ENCODE assay signal across 7 mouse cellular contexts in genomic region chr8:105270101-105270915, GRCm38 (mm10). TPM values are rescaled to one million over a fixed set of nuclear protein-coding genes. Genes with fewer than 3 reads are reported as not detected.
A peak's percentile ranks its signal among the peaks of the same experiment; 100 is the strongest.
DNase-seq lines count a peak whose midpoint lies in the region; ATAC-seq and TF ChIP-seq lines count a peak whose summit lies in the region.

No protein-coding gene starts in this region.

- H3K27ac ChIP-seq in lung, embryonic 16.5 days (ENCODE audit: low read length), result no peak overlapping the region
- H3K27ac ChIP-seq in forebrain, embryonic 12.5 days, result no peak overlapping the region
- no peak overlapping the region for H3K27ac ChIP-seq in limb, embryonic 11.5 days (replicated peaks; ENCODE audit: low read depth, low read length)
- H3K27ac ChIP-seq in olfactory bulb, adult 2 months (ENCODE audit: insufficient read depth, low read depth, low read length), result 0 out of 2 replicates have a peak overlapping the region, but pooled peaks have one; percentile 58

- peaks cover 77% of the 10 kb centered on the region for H3K27me3 ChIP-seq in lung, embryonic 16.5 days (ENCODE audit: control insufficient read depth, insufficient read depth, low read depth, low read length)
- peaks cover 99% of the 10 kb centered on the region for H3K27me3 ChIP-seq in forebrain, embryonic 12.5 days
- peaks cover 87% of the 10 kb centered on the region for H3K27me3 ChIP-seq in limb, embryonic 11.5 days (ENCODE audit: control insufficient read depth, insufficient read depth, low read length)

- H3K9me3 ChIP-seq in lung, embryonic 16.5 days (ENCODE audit: control insufficient read depth, low read length), result no peaks in the 10 kb centered on the region
- 0 out of 2 replicates have a peak, but pooled peaks cover 5% of the 10 kb centered on the region for H3K9me3 ChIP-seq in forebrain, embryonic 12.5 days
- peaks cover 3% of the 10 kb centered on the region; the same call in 1 of the 2 replicates for H3K9me3 ChIP-seq in limb, embryonic 11.5 days (ENCODE audit: control insufficient read depth, low read length)

- no peak for DNase-seq in lung, postnatal 10 days
- DNase-seq in limb, embryonic 11.5 days (ENCODE audit: low spot score), result no peak
- no peak for DNase-seq in left cerebral cortex, postnatal 36 days (ENCODE audit: low spot score in 2 of 2)
- no peak for DNase-seq in cerebellum, adult 8-10 months

- H3K36me3 ChIP-seq in lung, embryonic 16.5 days (ENCODE audit: control insufficient read depth, insufficient read depth, low read length), result no peaks in the 10 kb centered on the region
- no peaks in the 10 kb centered on the region for H3K36me3 ChIP-seq in forebrain, embryonic 12.5 days (replicated peaks)
- H3K36me3 ChIP-seq in limb, embryonic 11.5 days (ENCODE audit: control insufficient read depth, insufficient read depth, low read length), result no peaks in the 10 kb centered on the region; the same call in 1 of the 2 replicates

- peak overlapping the region; percentile 55 for H3K9ac ChIP-seq in lung, embryonic 16.5 days (ENCODE audit: low read length)
- H3K9ac ChIP-seq in forebrain, embryonic 12.5 days, result peak overlapping the region; percentile 4; the same call in 1 of the 2 replicates
- no peak overlapping the region for H3K9ac ChIP-seq in limb, embryonic 11.5 days (ENCODE audit: low read length)

- H3K4me2 ChIP-seq in lung, embryonic 16.5 days (ENCODE audit: low read depth, low read length), result peak overlapping the region; percentile 87
- peak overlapping the region; percentile 76 for H3K4me2 ChIP-seq in forebrain, embryonic 12.5 days
- H3K4me2 ChIP-seq in limb, embryonic 11.5 days (ENCODE audit: low read depth, severe bottlenecking), result peak overlapping the region; percentile 65; the same call in 1 of the 2 replicates

- H3K4me1 ChIP-seq in lung, embryonic 16.5 days (replicated peaks; ENCODE audit: control insufficient read depth, insufficient read depth, low read length), result peaks cover 21% of the 10 kb centered on the region
- H3K4me1 ChIP-seq in forebrain, embryonic 12.5 days, result peaks cover 32% of the 10 kb centered on the region
- H3K4me1 ChIP-seq in limb, embryonic 11.5 days (ENCODE audit: control insufficient read depth, insufficient read depth, low read length), result peaks cover 18% of the 10 kb centered on the region
- peaks cover 29% of the 10 kb centered on the region for H3K4me1 ChIP-seq in olfactory bulb, adult 2 months (ENCODE audit: control insufficient read depth, insufficient read depth, low read length)

- WGBS in lung, embryonic 16.5 days, result 8% methylated on average over 39 of the region's 39 CpGs
- WGBS in forebrain, embryonic 12.5 days, result 1% methylated on average over 39 of the region's 39 CpGs
- whole genome bisulfite sequencing in limb, embryonic 11.5 days, result 4% methylated on average over 39 of the region's 39 CpGs
- 27% methylated on average over 39 of the region's 39 CpGs for WGBS in olfactory bulb, adult 2 months

- no peak for TF ChIP-seq POLR2A in olfactory bulb, adult 2 months (IDR thresholded peaks at IDR 0.05; ENCODE audit: insufficient read depth, low read depth, low read length)

- intact Hi-C loops in left cerebral cortex, postnatal 36 days (cut with DNase I), result no loop called here

- TF ChIP-seq CTCF in olfactory bulb, adult 2 months (IDR thresholded peaks at IDR 0.05; ENCODE audit: insufficient read depth, low read depth, low read length), result no peak

- ATAC-seq in lung, embryonic 16.5 days (ENCODE audit: low read depth), result no peak
- ATAC-seq in forebrain, embryonic 12.5 days (ENCODE audit: low FRiP score), result no peak
- ATAC-seq in limb, embryonic 11.5 days (ENCODE audit: insufficient number of reproducible peaks, low FRiP score, low TSS enrichment, low read depth), result no peak

- H3K4me3 ChIP-seq in lung, embryonic 16.5 days (ENCODE audit: low read length), result peak overlapping the region; percentile 49
- peak overlapping the region; percentile 47 for H3K4me3 ChIP-seq in forebrain, embryonic 12.5 days (replicated peaks)
- peak overlapping the region; percentile 32 for H3K4me3 ChIP-seq in limb, embryonic 11.5 days (ENCODE audit: low read depth, low read length)
- peak overlapping the region; percentile 50 for H3K4me3 ChIP-seq in olfactory bulb, adult 2 months (ENCODE audit: insufficient read depth, low read depth, low read length)

RNA-seq across cellular contexts. Expression of gene Hsf4, which starts 0.7 kb away (rescaled TPM):
- polyA plus RNA-seq in lung, embryonic 16.5 days (2015; fragmentation: Nextera tagmentation; extraction: Ambion mirVana), result 0.39 and 0.65 TPM in 2 replicates
- 0.11 TPM in 1 of 2 replicates, not detected in the other for polyA plus RNA-seq in forebrain, embryonic 12.5 days (2016; fragmentation: Nextera tagmentation; extraction: Ambion mirVana)
- not detected in 2 replicates for polyA plus RNA-seq in limb, embryonic 11.5 days (2014; fragmentation: Nextera tagmentation; extraction: Ambion mirVana)
- polyA plus RNA-seq in olfactory bulb, adult 2 months (2012; ENCODE audit: insufficient read depth, insufficient read length, low replicate concordance, missing spikeins), result not detected in 2 replicates
- total RNA-seq in left cerebral cortex, postnatal 36 days (2021), result 10 to 100 TPM; 11.5 to 12.0 TPM

RNA-seq across cellular contexts. Expression of gene Nol3, which starts 5.6 kb away (rescaled TPM):
- 2.0 and 2.1 TPM in 2 replicates for polyA plus RNA-seq in lung, embryonic 16.5 days (2015; fragmentation: Nextera tagmentation; extraction: Ambion mirVana)
- polyA plus RNA-seq in forebrain, embryonic 12.5 days (2016; fragmentation: Nextera tagmentation; extraction: Ambion mirVana), result 3.3 TPM in 2 replicates
- 1.0 and 1.2 TPM in 2 replicates for polyA plus RNA-seq in limb, embryonic 11.5 days (2014; fragmentation: Nextera tagmentation; extraction: Ambion mirVana)
- not detected in 2 replicates for polyA plus RNA-seq in olfactory bulb, adult 2 months (2012; ENCODE audit: insufficient read depth, insufficient read length, low replicate concordance, missing spikeins)
- total RNA-seq in left cerebral cortex, postnatal 36 days (2021), result 10 to 100 TPM in 1 of 2 experiments, 1 to 10 TPM in 1; 9.2 to 11.8 TPM

RNA-seq across cellular contexts. Expression of gene Fbxl8, which starts 5.9 kb away (rescaled TPM):
- polyA plus RNA-seq in lung, embryonic 16.5 days (2015; fragmentation: Nextera tagmentation; extraction: Ambion mirVana), result 4.9 and 6.6 TPM in 2 replicates
- polyA plus RNA-seq in forebrain, embryonic 12.5 days (2016; fragmentation: Nextera tagmentation; extraction: Ambion mirVana), result 0.54 and 0.68 TPM in 2 replicates
- polyA plus RNA-seq in limb, embryonic 11.5 days (2014; fragmentation: Nextera tagmentation; extraction: Ambion mirVana), result 1.2 and 1.3 TPM in 2 replicates
- polyA plus RNA-seq in olfactory bulb, adult 2 months (2012; ENCODE audit: insufficient read depth, insufficient read length, low replicate concordance, missing spikeins), result not detected in 2 replicates
- 1 to 10 TPM in 1 of 2 experiments, under 1 TPM in 1; 0.86 to 1.4 TPM for total RNA-seq in left cerebral cortex, postnatal 36 days (2021)

RNA-seq across cellular contexts. Expression of gene Tradd, which starts 5.9 kb away (rescaled TPM):
- 31.5 and 34.2 TPM in 2 replicates for polyA plus RNA-seq in lung, embryonic 16.5 days (2015; fragmentation: Nextera tagmentation; extraction: Ambion mirVana)
- polyA plus RNA-seq in forebrain, embryonic 12.5 days (2016; fragmentation: Nextera tagmentation; extraction: Ambion mirVana), result 10.8 and 11.0 TPM in 2 replicates
- 11.1 and 13.6 TPM in 2 replicates for polyA plus RNA-seq in limb, embryonic 11.5 days (2014; fragmentation: Nextera tagmentation; extraction: Ambion mirVana)
- not detected in 2 replicates for polyA plus RNA-seq in olfactory bulb, adult 2 months (2012; ENCODE audit: insufficient read depth, insufficient read length, low replicate concordance, missing spikeins)
- 1 to 10 TPM; 7.2 to 7.5 TPM for total RNA-seq in left cerebral cortex, postnatal 36 days (2021)

RNA-seq across cellular contexts. Expression of gene B3gnt9, which starts 15.4 kb away (rescaled TPM):
- polyA plus RNA-seq in lung, embryonic 16.5 days (2015; fragmentation: Nextera tagmentation; extraction: Ambion mirVana), result 22.3 and 24.7 TPM in 2 replicates
- polyA plus RNA-seq in forebrain, embryonic 12.5 days (2016; fragmentation: Nextera tagmentation; extraction: Ambion mirVana), result 3.3 and 4.5 TPM in 2 replicates
- polyA plus RNA-seq in limb, embryonic 11.5 days (2014; fragmentation: Nextera tagmentation; extraction: Ambion mirVana), result 2.4 and 3.4 TPM in 2 replicates
- polyA plus RNA-seq in olfactory bulb, adult 2 months (2012; ENCODE audit: insufficient read depth, insufficient read length, low replicate concordance, missing spikeins), result not detected in 2 replicates
- 1 to 10 TPM; 2.4 to 5.0 TPM for total RNA-seq in left cerebral cortex, postnatal 36 days (2021)
